Mouse (Mus musculus): ENCODE data around the gene Ogfod2. TPM values are rescaled to one million over a fixed set of nuclear protein-coding genes. Genes with fewer than 3 reads are reported as not detected.

Ogfod2 gene
- total RNA-seq (2023; ENCODE audit: inconsistent age) = 19.8 to 21.8 TPM (median 21.2 TPM) in 4 replicates

DNA sequence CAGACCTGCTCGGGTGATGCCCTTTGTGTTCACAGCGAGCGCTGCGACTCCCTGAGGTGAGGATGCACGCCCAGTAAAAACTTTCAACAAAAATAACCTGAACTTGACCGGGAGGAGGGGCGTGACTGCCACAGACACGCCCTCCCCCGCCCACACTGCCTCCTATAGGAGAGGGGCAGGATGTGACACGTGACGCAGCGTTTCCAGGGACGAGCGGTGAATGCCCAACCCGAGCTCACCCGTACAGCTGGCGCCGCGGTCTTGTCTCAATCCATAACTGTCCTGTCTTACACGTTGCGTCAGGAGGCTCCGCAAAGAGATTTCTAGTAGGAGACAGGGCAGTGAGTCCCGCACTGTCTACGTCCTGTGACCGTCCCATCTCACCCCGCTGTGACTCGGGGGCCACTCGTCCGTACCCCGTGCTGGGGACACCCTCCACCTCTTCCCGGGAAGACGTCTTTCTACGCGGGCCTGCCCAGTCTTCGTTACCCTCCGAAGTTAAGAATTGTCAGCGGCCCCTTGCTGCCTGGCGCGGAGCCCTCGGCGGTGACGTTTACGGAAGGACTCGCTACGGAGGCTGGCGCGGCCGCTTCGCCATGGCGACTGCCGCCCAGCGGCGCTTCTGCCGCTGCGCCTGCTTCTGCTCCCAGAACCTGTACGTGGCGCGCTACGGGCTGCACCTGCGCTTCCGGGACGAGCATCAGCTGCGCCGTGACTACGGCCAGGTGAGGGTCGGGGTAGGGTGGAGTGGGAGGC lies at the start of gene Ogfod2:
Gene Ogfod2, plus strand, starts transcription at position 556 of the 756 bp plus-strand sequence.

DNA sequence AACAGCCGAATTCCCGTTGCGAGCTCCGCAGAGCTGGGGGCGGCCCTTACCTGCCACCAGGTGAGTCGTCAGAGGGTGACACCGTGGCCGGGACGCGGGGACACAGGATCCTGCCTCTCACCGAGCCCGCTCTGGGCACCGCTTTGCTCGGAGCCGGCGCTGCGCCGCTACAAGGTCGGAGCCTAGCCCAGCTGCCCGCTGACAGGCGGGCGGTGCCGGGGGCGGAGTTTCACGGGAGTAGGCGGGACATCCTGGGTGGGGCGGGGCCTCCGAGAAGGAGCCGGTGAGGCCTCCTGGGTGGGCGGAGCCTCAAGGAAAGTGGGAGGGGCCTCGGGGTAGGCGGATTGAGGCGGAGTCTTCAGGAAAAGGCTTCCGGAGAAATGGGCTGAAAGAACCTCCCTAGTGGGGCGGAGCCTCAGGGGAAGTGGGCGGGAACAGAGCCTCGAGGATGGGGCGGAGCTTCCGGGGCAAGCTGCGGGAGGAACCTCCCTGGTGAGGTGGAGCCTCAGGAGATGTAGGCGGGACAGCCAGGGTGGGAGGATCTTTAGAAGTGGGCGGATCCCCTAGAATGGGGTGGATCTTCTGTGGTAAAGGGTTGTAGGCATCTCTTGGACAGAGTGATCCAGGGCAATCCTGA lies 16.4 kb upstream of the Ogfod2 start, which contains the start of gene Abcb9:
Gene Abcb9, minus strand, starts transcription at position 203 of the 637 bp plus-strand sequence.

DNA sequence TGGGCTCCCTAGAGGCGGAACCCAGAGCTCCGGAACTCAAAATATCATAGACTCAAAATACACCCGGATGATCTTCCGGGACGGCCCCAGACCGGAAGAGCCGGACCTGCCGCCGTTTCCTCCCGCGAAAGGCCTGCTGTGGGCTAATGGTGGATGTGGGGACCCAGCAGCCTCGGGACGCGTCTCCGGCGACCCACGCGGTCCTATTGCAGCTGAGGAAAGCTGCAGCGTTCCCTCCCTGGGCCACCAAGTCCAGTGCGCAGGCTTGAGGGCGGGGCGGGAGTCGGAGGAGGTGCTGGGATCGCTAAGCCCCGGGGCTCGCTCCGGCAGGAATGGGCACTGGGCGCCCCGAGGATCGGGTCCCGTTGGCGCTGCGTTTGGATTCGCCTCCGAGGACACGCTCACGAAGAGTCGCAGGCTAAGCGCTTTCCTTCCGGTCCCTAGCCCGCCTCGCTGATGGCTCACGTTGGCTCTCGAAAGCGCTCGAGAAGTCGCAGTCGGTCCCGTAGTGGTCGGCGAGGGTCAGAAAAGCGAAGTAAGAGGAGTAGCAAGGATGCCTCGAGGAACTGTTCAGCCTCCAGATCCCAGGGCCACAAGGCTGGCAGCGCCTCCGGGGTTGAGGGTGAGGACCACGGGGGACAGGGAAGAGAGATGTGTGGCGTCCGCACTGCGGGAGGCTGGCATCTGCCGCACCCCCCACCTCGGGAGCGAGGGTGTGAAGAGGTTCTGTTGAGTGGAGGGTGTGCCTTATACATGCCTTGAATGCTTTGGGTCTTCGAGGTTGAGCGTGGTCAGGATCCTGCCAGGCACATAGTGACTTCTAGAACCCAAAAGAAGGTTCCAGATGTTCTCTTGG lies 4.1 kb downstream of the Ogfod2 start, which contains the start of gene Arl6ip4:
Gene Arl6ip4, plus strand, starts transcription at position 100 of the 856 bp plus-strand sequence.

Other genes starting within 250 kb of the Ogfod2 start
- gene Hcar2, start 246.8 kb upstream of the Ogfod2 start, total RNA-seq (2023; ENCODE audit: inconsistent age) = 0.27 to 0.67 TPM (median 0.40 TPM) in 4 replicates
- gene Hcar1, start 232.3 kb upstream of the Ogfod2 start, total RNA-seq (2023; ENCODE audit: inconsistent age) = not detected in 4 replicates
- gene Denr, start 205.1 kb upstream of the Ogfod2 start, total RNA-seq (2023; ENCODE audit: inconsistent age) = 37.5 to 42.3 TPM (median 39.0 TPM) in 4 replicates
- 2.8 TPM in 1 of 4 replicates, not detected in the others for gene Gm43518, start 184.9 kb upstream of the Ogfod2 start, total RNA-seq (2023; ENCODE audit: inconsistent age)
- gene Ccdc62, start 181.6 kb upstream of the Ogfod2 start, total RNA-seq (2023; ENCODE audit: inconsistent age) = 3.5 to 9.7 TPM (median 4.5 TPM) in 4 replicates
- 268 to 274 TPM (median 271 TPM) in 4 replicates for gene Hip1r, start 138.7 kb upstream of the Ogfod2 start, total RNA-seq (2023; ENCODE audit: inconsistent age)
- 128 to 156 TPM (median 139 TPM) in 4 replicates for gene Vps37b, start 80.0 kb upstream of the Ogfod2 start, total RNA-seq (2023; ENCODE audit: inconsistent age)
- 2.9 to 3.4 TPM (median 3.2 TPM) in 4 replicates for gene Abcb9, start 16.5 kb upstream of the Ogfod2 start, total RNA-seq (2023; ENCODE audit: inconsistent age)
- gene Arl6ip4, start 3.8 kb downstream of the Ogfod2 start, total RNA-seq (2023; ENCODE audit: inconsistent age) = 33.3 to 55.2 TPM (median 41.2 TPM) in 4 replicates
- gene Pitpnm2, start 137.5 kb downstream of the Ogfod2 start, total RNA-seq (2023; ENCODE audit: inconsistent age) = 57.6 to 60.2 TPM (median 58.2 TPM) in 4 replicates
- 22.6 to 34.6 TPM (median 30.4 TPM) in 4 replicates for gene Mphosph9, start 215.7 kb downstream of the Ogfod2 start, total RNA-seq (2023; ENCODE audit: inconsistent age)
- gene 2810006K23Rik, start 215.8 kb downstream of the Ogfod2 start, total RNA-seq (2023; ENCODE audit: inconsistent age) = 4.7 to 7.1 TPM (median 6.1 TPM) in 4 replicates